Mouse (Mus musculus): ENCODE measurements at regions not wholly inside any gene's neighbourhood (a gene's known extent, or its start where the extent isn't known, plus 50 kb on each side); places are given as distances from the start of the nearest gene placed in this dataset.
A peak's percentile ranks its signal among the peaks of the same experiment; 100 is the strongest.

DNA sequence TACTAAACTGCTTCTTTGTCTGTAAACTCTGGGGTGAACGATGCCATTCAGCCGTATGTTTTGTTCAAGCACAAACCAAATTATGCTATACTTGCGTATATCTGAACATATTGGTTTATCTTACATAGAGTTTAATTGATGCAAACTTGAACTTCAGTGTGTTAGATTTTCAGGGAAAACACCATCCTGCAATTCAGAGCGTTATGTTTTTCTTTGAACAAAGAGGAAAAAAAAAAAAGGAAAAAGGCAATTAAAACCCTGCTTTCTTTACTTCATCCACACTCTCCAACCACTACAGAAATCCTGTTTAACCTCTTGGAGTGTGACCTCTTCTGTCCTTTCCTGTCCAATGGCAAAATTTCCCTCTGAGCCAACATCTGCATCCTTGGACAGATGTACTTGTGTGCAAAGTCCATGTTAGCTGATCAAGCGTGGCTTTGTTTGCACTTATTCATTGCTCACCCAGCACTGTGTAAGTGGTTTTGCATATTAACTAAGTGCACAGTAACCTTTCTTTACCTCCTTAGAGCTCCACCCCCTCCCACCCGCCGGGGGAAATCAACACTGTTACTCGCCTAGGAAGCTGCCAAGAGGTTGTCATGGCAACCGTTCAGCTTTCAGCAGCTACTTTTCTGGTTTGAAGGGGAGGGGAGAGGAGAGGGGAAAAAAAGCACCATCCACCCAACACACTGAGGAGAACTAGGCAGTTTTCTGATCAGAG lies 174.4 kb upstream of the Klf12 start:
- DNase-seq (ENCODE audit: low spot score): peak; percentile 55

DNA sequence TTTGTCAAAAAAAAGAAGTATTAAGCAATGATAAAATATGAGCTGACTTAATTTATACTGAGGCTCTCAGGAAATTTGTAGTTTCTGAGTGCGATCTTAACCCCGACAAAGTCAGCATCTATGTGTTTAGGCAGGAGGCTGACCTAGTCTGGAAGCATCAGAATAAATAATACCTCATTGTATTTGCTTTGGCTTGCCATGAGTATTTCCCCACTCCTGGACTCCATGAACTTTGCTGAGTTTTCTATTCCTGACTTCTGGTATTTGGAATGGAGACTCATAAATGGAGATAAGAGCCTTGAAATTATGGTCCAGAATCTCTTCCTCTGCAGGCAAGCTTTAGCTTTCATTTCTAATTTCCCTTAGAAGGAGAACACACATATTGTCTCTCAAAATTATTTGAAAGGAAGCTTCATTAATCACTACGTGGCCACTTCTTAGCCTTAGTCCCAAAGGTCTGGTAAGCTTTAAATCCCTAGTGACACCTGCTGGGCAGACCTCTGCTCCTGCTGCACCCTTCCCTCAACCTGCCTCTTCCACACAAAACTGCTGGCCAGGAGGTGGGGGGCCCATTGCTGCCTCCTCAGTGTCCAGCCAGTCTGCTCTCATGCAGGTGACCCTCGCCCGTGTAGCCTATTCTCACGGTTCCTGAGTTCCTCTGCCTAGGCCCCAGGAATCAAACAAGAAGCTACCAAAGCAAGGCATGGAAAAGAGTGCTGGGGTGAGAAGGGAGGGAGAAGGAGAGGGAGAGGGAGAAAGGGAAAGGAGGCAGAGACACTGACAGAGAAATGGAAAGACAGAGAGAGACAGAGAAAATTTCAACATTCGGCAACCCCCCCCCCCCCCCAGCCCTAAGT lies 173.6 kb upstream of the Klf12 start:
- no peak for DNase-seq (ENCODE audit: low spot score)

DNA sequence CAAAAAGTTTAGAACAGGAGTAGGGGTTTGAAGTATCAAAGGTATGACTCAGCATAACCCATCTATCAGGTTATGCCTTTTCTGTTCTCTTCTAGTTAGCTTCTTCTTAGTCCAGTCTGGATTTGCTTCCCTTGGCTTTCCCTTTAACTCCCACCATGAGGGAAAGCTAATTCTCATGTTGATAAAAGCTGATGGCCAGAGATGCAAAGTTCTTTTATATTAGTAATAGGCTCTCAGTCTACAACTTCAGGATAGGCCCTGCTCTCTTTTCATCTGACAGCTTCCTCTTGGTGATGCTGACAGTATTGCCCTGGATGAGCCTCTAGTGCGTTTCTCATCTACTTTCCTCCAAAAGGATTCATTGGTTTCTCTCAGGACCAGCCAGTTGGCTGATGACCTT lies 161.7 kb upstream of the Klf12 start:
- no peak for DNase-seq (ENCODE audit: low spot score)

DNA sequence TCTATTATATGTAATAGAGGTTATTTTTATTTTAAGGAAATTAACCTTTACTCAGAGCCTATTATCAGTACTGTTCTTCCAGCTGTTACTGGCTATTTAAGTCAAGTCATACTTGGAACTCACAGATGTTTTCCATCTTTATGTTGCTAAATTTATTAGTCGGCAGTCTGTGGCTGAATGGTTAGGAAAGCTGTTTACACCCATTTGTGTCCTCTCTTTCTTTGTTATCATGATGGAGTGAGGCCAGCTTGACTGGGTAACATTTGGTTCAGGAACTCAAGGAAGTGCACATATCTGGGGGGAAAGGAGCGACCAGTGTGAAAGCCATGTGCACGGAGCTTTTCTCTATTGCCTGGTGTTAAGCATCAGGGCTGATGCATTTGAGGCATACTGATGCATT lies 160.4 kb upstream of the Klf12 start:
- no peak for DNase-seq (ENCODE audit: low spot score)

DNA sequence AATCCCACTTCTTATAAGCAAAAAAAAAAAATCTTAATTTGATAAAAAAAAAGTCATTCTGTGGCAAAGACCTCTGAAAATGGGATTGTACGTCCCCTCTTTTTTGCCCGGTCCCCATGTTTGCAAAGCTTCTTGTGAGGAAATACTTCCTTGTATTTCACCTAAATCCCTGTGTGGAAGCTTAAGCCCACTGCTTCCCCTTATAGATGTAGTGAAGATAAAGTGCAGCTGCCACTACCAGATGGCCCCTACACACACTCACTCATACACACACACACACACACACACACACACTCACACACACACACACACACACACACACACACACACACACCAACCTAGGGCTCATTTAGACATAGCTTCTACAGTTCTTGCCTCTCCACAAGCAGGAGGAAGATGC lies 159.6 kb upstream of the Klf12 start:
- no peak for DNase-seq (ENCODE audit: low spot score)

DNA sequence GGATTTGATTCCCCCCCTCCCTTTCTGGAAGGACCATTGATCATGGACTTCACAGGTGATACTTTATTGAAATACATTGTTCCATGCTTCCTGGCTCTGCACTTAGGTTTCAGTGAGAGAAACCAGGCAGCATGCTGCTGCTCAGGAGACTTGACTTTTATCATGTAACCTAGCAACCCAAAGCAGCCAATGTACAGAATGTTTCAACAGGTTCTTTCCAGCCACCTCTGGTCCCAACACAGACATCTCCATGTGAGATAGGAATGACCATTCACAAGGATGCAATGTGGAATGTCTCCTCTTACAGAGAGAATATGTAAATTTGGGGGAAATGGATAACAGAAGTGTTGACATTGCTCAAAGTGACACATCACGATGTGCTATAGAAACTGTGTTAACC lies 153.1 kb upstream of the Klf12 start:
- no peak for DNase-seq (ENCODE audit: low spot score)

DNA sequence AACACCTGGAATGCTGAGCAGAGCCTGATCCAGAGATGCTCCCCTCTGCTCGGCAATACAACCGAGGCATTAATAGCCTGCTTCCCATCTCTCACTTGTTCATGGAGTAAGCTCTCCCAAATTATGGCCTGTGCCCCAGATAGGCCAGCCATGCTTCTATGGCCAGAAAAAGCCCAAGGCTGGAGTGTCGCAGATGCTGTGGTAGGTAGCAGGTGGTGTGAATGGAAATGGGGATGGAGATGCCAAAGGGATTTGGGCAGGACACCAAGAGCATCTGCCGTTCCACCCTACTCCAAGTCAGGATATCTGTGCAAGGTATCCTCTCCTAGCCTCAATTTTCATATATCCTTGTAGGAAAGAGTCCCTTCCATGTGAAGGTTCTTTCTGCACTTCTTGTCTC lies 145.2 kb upstream of the Klf12 start:
- DNase-seq (ENCODE audit: low spot score): no peak

DNA sequence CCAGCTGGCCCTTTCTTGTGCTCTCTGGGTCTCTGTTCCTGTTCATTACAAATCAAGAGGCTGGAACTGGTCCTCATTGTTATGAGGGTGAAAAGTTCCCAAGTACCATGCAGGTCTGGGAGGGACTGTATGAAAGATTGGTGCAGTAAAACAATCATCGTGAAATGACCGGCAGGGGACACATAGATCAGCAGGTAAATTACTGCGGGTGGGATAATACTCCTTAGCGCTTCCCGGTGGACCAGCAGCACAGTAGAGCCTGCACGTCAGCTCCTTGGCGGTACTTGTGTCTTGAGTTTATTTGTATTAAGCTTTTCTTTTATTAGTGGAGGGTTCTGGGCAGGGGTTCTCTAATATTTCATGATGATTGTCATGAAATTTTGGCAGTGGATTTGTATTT lies 141.9 kb upstream of the Klf12 start:
- no peak for DNase-seq (ENCODE audit: low spot score)

DNA sequence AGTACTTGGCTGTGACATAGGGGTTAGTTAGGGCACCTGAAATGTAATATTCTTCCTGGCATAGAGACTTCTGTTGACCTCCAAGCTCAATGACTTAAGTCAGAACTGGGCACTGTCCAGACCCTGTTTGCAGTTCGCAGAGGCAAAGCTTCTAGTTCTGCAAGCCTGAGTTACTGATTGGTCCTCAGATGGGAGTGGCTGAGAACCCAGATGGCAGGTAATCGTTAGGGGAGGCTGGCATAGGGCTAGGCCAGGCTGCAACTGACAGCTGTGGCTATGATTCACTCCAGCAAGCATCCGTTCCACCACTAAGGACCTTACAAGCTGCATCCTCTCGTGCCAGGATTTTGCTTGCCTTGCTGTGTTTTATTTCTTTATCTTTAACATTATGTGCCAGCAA lies 139.3 kb upstream of the Klf12 start:
- DNase-seq (ENCODE audit: low spot score): no peak

DNA sequence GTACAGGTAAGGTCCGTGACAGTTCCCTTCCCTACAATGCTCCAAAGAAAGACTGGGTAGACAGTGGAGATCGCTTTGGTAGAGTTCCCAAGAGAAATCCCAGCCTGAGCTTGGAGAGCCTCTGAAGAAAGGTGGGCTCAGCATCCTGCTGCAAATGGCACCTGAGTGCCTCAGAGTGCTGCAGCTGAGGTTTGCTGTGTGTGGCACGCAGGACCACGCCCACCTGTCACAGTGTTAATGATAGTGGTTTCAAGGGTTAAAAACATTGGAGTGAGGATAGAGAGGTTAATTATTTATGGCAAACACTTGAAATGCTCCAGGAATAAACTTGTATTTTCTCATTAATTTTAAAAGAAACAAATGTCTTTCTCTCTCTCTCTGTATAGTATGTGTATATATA lies 137.2 kb upstream of the Klf12 start:
- DNase-seq (ENCODE audit: low spot score): no peak

DNA sequence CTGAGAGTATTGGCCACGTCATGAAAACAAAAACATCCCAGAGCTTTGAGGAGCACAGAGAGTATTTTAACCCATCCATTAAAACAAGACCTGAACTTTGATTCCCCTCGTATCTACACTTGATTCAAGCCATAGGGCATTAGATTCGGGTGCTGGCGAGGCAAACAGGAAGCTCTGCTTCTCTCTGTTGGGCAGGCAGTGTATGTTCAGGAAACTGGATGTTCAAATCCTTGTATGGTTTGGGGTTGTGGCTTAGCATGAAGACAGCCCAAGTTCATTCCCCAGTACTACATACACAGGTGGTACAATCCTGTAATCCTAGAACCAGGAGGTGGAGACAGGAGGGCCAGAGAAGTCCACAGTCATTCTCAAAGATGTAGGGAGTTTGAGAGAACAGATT lies 130.6 kb upstream of the Klf12 start:
- DNase-seq (ENCODE audit: low spot score): no peak

DNA sequence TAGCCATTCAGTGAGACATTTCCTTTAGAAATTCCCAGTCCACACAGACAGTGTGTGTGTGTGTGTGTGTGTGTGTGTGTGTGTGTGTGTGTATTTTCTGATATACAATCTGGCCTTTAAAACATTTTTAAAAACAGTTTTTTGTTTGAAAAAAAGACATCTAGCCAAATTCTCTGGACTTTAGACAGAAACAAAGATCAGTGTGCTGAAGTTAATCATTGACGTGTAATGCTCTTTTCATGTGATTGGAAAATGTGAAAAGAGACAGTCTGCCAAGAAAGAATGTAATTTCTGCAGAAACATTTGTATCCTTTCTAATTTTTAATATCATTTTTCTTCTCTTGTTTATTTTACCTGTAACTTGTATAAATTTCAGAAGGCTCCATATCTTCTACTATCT lies 127.7 kb upstream of the Klf12 start:
- DNase-seq (ENCODE audit: low spot score): no peak

DNA sequence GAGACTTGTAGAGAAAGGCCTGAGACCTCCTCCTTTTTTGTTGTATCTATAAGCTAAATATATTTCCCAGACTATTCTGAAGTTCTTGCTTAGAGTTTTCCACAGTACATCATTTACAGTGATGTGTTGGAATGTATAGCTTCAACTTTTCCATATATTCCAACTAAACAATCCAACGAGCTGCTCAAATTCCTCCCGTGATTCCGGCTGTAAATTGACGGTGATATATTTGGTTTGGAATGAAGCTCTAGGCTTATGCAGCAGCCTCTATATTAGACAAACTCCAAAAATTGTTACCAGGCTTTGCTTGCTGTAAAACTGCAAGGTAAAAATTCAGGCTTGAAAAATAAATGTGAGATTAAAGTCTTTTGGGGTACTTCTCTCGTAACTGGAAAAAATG lies 112.7 kb upstream of the Klf12 start:
- no peak for DNase-seq (ENCODE audit: low spot score)

DNA sequence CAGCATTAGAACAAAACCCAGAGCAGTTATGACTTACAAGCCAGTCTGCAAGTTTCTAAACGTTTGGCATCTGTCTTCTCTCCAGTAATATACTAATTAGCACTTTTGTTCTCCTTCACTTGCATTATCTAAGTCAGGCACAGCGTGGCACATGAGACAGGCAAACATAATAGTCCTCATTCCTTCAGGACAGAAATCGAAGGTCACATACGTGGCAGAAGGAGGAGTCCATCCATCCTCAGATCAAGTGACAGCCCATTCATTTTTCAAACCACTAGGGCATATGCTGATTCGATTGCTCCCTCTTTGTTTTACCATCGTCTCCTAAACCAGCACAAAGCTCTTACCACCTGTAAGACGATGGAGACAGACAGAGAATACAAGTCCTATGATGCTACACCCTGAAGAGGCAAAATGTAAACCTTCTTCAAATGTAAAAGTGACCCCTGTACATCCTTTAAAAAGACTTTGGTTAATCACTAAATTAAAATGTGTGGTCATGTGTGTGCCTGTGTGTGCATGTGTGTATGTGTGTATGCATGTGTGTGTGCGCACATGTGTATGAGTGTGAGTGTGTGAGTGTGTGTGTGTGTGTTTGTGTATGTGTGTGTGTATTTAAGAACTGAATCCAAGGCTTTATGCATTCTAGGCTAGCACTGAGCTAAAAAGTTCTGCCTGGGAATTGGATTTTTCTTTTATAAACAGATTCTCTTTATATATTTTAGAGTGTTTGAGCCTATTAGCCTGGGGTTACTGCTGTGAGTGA lies 90.9 kb upstream of the Klf12 start:
- DNase-seq (ENCODE audit: low spot score): no peak

DNA sequence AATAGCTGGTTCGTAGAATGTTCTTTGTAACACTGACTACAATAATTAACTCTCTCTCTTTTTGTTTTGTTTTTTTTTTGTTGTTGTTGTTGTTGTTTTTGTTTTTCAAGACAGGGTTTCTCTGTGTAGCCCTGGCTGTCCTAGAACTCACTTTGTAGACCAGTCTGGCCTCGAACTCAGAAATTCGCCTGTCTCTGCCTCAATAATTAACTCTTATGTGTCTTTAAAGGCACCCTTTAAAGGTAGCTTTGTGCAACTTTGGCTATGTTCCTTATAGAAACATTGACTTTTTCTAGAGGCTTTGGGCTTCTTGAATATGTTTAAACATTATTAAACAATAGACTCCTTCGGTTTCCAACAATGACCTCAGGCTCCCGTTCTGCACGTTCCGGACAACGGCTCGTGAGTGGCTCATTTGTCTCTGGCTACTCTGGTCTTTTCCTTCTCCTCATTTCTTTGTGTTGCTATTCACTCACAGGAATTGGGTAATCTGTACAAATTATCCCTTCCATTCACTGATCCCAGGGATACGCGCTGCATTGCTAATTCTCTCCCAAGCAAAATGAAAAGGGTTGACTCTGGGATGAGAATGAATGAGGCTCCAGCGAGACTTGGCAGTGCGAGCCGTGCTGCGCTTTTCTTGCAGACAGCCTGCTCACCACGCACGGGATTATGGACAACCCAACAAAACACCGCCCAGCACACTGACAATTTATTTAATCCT lies 90.2 kb upstream of the Klf12 start:
- DNase-seq (ENCODE audit: low spot score): no peak

DNA sequence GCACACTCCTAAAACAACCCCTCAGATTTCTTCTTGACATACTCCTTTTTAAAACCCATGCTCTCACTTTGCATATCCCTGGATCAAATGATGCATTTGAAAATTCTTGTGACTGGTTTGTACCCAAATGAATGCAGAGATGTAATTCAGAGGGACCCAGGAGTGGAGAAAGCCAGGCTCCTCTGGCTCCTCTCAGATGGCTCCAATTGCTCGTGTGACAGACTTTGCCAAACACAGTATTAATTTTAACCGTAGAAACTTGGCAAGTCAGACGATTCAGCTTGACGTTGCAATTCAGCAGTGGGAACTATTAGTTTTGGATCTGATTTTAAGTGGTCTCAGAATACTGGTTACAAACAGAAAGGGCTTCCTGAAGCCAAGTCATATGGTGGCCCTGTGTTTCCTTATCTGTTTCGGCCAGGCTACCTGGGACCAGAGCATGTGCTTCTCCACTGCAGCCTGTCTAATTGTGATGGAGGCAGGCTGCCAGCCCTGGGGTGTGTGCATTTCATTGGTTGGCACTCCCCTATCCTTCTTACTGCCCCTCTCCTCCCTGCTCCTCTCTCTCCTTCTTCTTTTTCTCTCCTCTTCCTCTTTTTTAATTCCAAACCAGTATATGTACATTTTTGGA lies 81.9 kb upstream of the Klf12 start:
- DNase-seq (ENCODE audit: low spot score): no peak

DNA sequence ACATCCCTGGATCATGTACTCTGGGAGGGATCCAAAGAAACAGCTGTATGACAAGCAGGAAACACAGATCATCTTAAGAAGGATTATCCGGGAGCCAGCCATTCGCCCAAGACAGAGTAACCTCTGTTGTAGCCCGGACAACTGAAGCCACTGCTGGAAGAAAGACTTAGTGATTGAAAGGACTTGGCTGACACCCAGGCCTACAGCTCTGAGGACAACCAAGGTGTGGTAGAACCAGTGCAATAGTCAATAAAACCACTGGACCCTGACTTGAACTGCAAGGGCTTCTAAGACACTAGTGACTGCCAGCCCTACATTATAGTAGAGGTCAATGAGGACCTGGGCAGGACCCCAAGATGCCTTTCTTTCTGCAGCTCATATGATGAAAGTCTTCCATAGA lies 78.3 kb upstream of the Klf12 start:
- no peak for DNase-seq (ENCODE audit: low spot score)

DNA sequence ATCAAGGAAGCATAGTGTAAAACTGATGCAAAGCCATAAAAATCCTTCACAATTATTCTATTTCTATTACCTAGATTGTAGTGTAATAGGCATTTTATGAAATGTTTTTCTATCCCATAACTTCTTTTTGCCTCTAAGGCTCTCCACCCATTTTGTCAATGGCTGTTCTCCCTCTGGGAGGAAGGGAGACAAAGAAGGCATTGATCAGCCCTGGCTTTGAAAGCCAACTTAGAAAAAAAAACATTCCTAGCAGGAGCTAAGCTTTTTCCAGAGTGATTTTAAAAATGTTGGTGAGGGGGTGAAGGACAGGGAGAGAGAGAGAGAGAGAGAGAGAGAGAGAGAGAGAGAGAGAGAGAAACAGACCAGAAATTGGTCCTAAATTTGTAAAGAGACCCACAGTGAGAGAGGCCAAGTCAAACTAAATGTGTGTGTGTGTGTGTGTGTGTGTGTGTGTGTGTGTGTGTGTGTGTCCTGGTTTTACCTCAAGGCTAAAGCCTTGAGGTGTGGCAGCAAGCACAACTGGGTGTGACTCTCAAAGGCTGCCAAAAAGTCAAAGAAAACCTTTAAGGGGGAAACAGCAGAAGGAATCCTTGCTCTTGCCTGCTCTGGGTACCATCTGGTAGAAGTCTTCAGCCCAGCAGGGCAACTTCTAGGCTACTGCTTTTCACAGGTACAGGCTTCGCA lies 77.0 kb upstream of the Klf12 start:
- no peak for DNase-seq (ENCODE audit: low spot score)

DNA sequence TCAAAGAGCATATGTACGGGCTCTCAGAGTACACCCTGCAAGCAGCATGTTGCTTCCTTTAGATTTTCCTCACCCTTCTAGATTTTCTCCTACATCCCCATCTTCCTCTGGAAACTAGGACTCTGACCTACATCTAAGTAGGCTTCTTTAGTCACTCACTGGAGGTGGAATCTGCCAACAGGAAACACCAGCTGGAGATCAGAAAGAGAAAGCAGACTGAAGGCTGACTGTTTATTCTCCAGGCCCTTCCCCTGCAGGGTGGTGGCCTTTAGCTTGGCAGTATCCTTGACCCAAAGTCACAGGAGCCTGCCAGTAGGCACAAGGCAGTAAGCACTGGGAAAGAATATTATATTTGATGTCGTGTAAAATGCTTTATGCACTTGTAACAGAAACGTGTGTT lies 75.4 kb upstream of the Klf12 start:
- DNase-seq (ENCODE audit: low spot score): no peak

DNA sequence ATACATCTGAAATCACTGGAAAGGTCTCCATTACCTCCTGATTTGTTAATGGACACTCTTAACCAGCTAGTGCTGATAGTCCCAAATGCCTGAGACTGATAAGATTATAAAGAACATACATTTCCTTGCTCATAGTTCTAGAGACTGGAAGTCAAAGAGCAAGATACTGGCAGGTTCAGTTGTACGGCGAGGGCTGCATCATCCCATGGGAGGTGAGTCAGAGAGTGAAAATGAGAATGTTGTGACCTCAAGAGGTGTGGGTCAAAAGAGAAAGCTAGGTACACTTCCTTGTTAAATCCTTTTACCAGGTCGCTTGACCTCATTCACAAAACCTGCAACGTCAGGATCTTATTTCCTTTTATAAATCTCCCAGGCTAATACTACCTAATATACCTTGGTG lies 72.7 kb upstream of the Klf12 start:
- DNase-seq (ENCODE audit: low spot score): no peak

DNA sequence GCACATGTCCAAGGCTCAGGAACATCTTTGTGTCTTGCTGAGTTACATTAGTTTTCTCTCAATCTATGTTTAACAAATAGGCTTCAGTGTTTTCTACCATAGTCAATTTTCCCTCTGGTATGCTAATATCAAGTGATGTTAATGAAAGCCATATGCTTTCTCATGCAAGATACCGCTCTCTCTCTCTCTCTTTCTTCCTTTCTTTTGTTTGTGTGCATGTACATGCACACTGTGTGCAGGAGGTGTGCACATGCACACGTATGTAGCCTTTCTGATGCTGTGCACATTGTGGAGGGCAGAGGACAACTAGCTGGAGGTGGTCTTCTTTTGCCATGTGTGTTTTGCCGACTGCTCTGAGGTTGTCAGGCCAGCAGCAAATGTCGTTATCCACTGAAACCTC lies 69.0 kb upstream of the Klf12 start:
- DNase-seq (ENCODE audit: low spot score): no peak

Measured in T-cell, adult 2 months (primary cell).